8 mouse cellular contexts compared by ENCODE assay signal in the genomic region with DNA sequence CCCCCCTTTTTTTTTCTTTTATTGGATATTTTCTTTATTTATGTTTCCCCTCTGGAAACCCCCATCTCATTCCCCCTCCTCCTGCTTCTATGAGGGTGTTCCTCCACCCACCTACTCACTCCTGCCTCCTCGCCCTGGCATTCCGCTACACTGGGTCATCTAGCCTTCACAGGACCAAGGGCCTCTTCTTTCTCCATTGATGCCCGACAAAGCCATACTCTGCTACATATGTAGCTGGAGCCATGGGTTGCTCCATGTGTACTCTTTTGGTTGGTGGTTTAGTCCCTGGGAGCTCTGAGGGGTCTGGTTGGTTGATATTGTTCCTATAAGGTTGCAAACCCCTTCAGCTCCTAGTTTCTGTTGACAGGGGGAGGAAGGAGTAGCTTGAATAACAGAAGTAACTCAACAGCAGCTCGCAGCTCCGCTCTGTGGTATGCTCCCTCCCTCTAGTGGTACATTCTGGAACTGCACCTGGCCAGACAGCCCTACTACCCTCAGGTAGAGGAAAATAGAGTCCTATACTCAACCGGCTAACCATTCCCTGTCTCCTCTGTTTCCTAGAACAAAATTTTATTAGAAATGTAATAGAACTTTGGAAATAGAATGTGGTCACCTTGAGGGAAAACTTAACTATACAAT. TPM values are rescaled to one million over a fixed set of nuclear protein-coding genes. Genes with fewer than 3 reads are reported as not detected.
DNase-seq lines count a peak whose midpoint lies in the region; ATAC-seq lines count a peak whose summit lies in the region.

No protein-coding gene starts in this region.

- peak; percentile 88 for ATAC-seq in embryonic facial prominence, embryonic 14.5 days (ENCODE audit: low read depth)
- peak; percentile 89 for ATAC-seq in kidney, embryonic 16.5 days (ENCODE audit: low FRiP score, low TSS enrichment)

- DNase-seq in B cell, adult 2 months, result peak; percentile 83 to 84
- DNase-seq in adrenal gland, postnatal 4 days (ENCODE audit: low spot score in 2 of 2), result peak; percentile 52 to 55
- peak; percentile 83 for DNase-seq in embryonic facial prominence, embryonic 14.5 days (ENCODE audit: low spot score)
- DNase-seq in heart, embryonic 10.5 days (ENCODE audit: low spot score), result peak; percentile 79
- peak; percentile 74 for DNase-seq in liver
- DNase-seq in naive thymus-derived CD4-positive, alpha-beta T cell, adult 2 months (ENCODE audit: low read depth), result peak; percentile 74
- DNase-seq in splenic B cell, adult 2 months (ENCODE audit: low read depth, low spot score), result peak; percentile 77

- H3K4me1 ChIP-seq in embryonic facial prominence, embryonic 14.5 days (ENCODE audit: control insufficient read depth, insufficient read depth, low read length), result no peaks in the 10 kb centered on the region
- no peaks in the 10 kb centered on the region for H3K4me1 ChIP-seq in heart, embryonic 10.5 days
- no peaks in the 10 kb centered on the region for H3K4me1 ChIP-seq in kidney, embryonic 16.5 days (ENCODE audit: insufficient read depth, low read length)

- H3K4me3 ChIP-seq in embryonic facial prominence, embryonic 14.5 days (ENCODE audit: low read depth, low read length), result no peak overlapping the region
- H3K4me3 ChIP-seq in heart, embryonic 10.5 days, result no peak overlapping the region
- no peak overlapping the region for H3K4me3 ChIP-seq in kidney, embryonic 16.5 days (ENCODE audit: low read length)

- no peak overlapping the region for H3K27ac ChIP-seq in embryonic facial prominence, embryonic 14.5 days (replicated peaks; ENCODE audit: low read depth, low read length)
- H3K27ac ChIP-seq in heart, embryonic 10.5 days, result no peak overlapping the region
- no peak overlapping the region for H3K27ac ChIP-seq in kidney, embryonic 16.5 days (ENCODE audit: low read length)

- no peak overlapping the region for H3K4me2 ChIP-seq in embryonic facial prominence, embryonic 14.5 days (ENCODE audit: low read depth, low read length)
- H3K4me2 ChIP-seq in kidney, embryonic 16.5 days (replicated peaks; ENCODE audit: low read depth, low read length), result no peak overlapping the region

- no peak overlapping the region for H3K9ac ChIP-seq in embryonic facial prominence, embryonic 14.5 days (ENCODE audit: low read depth, low read length)
- no peak overlapping the region for H3K9ac ChIP-seq in kidney, embryonic 16.5 days (replicated peaks; ENCODE audit: low read length)

- no peaks in the 10 kb centered on the region for H3K36me3 ChIP-seq in embryonic facial prominence, embryonic 14.5 days (ENCODE audit: control insufficient read depth, insufficient read depth, low read length)
- no peaks in the 10 kb centered on the region for H3K36me3 ChIP-seq in heart, embryonic 10.5 days
- no peaks in the 10 kb centered on the region for H3K36me3 ChIP-seq in kidney, embryonic 16.5 days (ENCODE audit: insufficient read depth, low read length)
- no peaks in the 10 kb centered on the region for H3K36me3 ChIP-seq in splenic B cell, adult 2 months (ENCODE audit: control insufficient read depth, insufficient read depth, low read length, poor library complexity, severe bottlenecking)

- 46% methylated on average over 6 of the region's 6 CpGs for WGBS in embryonic facial prominence, embryonic 14.5 days
- 49% methylated on average over 6 of the region's 6 CpGs for WGBS in heart, embryonic 10.5 days
- WGBS in kidney, embryonic 16.5 days, result 56% methylated on average over 6 of the region's 6 CpGs

- no peaks in the 10 kb centered on the region for H3K27me3 ChIP-seq in embryonic facial prominence, embryonic 14.5 days (replicated peaks; ENCODE audit: control insufficient read depth, insufficient read depth, low read length)
- no peaks in the 10 kb centered on the region for H3K27me3 ChIP-seq in heart, embryonic 10.5 days (ENCODE audit: insufficient read depth, poor library complexity, severe bottlenecking)
- no peaks in the 10 kb centered on the region for H3K27me3 ChIP-seq in kidney, embryonic 16.5 days (ENCODE audit: insufficient read depth, low read length)
- no peaks in the 10 kb centered on the region for H3K27me3 ChIP-seq in splenic B cell, adult 2 months (ENCODE audit: control insufficient read depth, insufficient read depth, low read length, poor library complexity, severe bottlenecking)

- H3K9me3 ChIP-seq in embryonic facial prominence, embryonic 14.5 days (ENCODE audit: control insufficient read depth, low read length), result no peaks in the 10 kb centered on the region
- no peaks in the 10 kb centered on the region for H3K9me3 ChIP-seq in heart, embryonic 10.5 days
- H3K9me3 ChIP-seq in kidney, embryonic 16.5 days (ENCODE audit: low read length), result no peaks in the 10 kb centered on the region

RNA-seq across cellular contexts. Expression of a gene that starts 38.2 kb away (rescaled TPM):
- 100 to 1,000 TPM; 218 to 248 TPM for total RNA-seq in adrenal gland, postnatal 4 days (2021)
- 289 and 351 TPM in 2 replicates for polyA plus RNA-seq in embryonic facial prominence, embryonic 14.5 days (2014; fragmentation: Nextera tagmentation; extraction: Ambion mirVana)
- polyA plus RNA-seq in heart, embryonic 10.5 days (2016; fragmentation: Nextera tagmentation; extraction: Ambion mirVana), result 141 and 251 TPM in 2 replicates
- polyA plus RNA-seq in kidney, embryonic 16.5 days (2015; fragmentation: Nextera tagmentation; extraction: Ambion mirVana), result 129 and 139 TPM in 2 replicates
